Mouse (Mus musculus) bone marrow macrophage, adult 2 months (primary cell): ENCODE data around the gene Rec8.

Experiments used
- CTCF ChIP-seq: IDR thresholded peaks from 2 replicates; pipeline ENCODE4 v1.5.1; 2012; ENCODE audit warnings: low read depth, mild to moderate bottlenecking, low read length, moderate library complexity
- POLR2A ChIP-seq: IDR thresholded peaks from 2 replicates; pipeline ENCODE4 v1.6.1; 2012; ENCODE audit warnings: mild to moderate bottlenecking, low read depth, low read length, borderline replicate concordance

DNA sequence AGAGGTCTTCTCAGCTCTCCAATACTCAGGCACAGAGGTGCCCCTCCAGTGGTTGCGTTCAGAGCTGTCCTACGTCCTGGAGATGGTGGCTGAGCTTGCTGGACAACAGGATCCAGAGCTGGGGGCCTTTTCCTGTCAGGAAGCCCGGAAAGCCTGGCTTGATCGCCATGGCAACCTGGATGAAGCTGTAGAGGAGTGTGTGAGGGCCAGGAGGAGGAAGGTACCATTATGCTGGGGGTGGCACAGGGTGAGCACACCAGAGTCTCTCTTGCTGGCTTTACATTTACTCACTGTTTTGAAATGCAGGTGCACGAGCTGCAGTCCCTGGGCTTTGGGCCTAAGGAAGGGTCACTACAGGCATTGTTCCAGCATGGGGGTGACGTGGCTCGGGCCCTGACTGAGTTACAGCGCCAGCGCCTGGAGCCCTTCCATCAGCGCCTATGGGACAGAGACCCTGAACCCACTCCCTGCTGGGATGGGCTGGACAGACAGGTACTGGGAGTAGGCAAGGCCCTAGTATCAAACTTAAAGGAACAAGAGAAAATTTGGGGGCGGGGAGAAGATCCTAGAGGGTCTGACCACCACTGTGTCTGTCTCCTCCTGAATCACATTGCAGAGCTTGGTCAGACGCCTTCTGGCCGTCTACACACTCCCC, 21.7 kb upstream of the Rec8 start:
- no peak for TF ChIP-seq POLR2A
- no peak for TF ChIP-seq CTCF
